Mouse (Mus musculus) heart, postnatal 0 days (tissue): ENCODE measurements around the gene Map4k4. TPM values are rescaled to one million over a fixed set of nuclear protein-coding genes. Genes with fewer than 3 reads are reported as not detected.

Experiments
- ATAC-seq: fragments of 200-750 bp; cut with Nextera tagmentation; 2 replicates; pipeline ENCODE4 v1.8.0; 2017; ENCODE audit warnings: low read depth, moderate number of reproducible peaks, moderate library complexity; ENCODE audit not compliant: insufficient read depth
- DNase-seq: peaks from one replicate; pipeline ENCODE4 v3.0.0-alpha.2; 2016; ENCODE audit warnings: low spot score
- H3K27ac ChIP-seq: fragments of 300-500 bp; sonication (generic); 2 replicates; pipeline ENCODE4 v1.5.1; 2014; ENCODE audit warnings: low read depth, mild to moderate bottlenecking
- H3K27me3 ChIP-seq: fragments of 300-500 bp; sonication (generic); 2 replicates; pipeline ENCODE4 v1.6.1; 2014; ENCODE audit warnings: low read length, mixed read lengths; ENCODE audit not compliant: control insufficient read depth, insufficient read depth
- H3K36me3 ChIP-seq: fragments of 300-500 bp; sonication (generic); replicated peaks from 2 replicates; pipeline ENCODE4 v1.6.1; 2014; ENCODE audit warnings: low read length, mixed read lengths; ENCODE audit not compliant: control insufficient read depth, insufficient read depth
- H3K4me1 ChIP-seq: fragments of 300-500 bp; sonication (generic); 2 replicates; pipeline ENCODE4 v1.6.1; 2014; ENCODE audit warnings: antibody characterized with exemption; ENCODE audit not compliant: control insufficient read depth, insufficient read depth
- H3K4me2 ChIP-seq: fragments of 300-500 bp; sonication (generic); 2 replicates; pipeline ENCODE4 v1.6.1; 2014; ENCODE audit warnings: low read depth, mild to moderate bottlenecking, low read length, moderate library complexity
- H3K4me3 ChIP-seq: fragments of 300-500 bp; sonication (generic); 2 replicates; pipeline ENCODE4 v1.5.1; 2014; ENCODE audit warnings: low read depth, low read length
- H3K9ac ChIP-seq: fragments of 300-500 bp; sonication (generic); replicated peaks from 2 replicates; pipeline ENCODE4 v1.6.1; 2014; ENCODE audit warnings: low read depth, low read length, mixed read lengths
- H3K9me3 ChIP-seq: fragments of 300-500 bp; sonication (generic); replicated peaks from 2 replicates; pipeline ENCODE4 v1.6.1; 2016; ENCODE audit warnings: low read length; ENCODE audit not compliant: control insufficient read depth
- CTCF ChIP-seq: IDR thresholded peaks from 2 replicates; pipeline ENCODE4 v1.5.1; 2016; ENCODE audit warnings: antibody characterized with exemption, control low read depth, low read depth
- EP300 ChIP-seq: IDR thresholded peaks from 2 replicates; pipeline ENCODE4 v1.6.1; 2016; ENCODE audit warnings: antibody characterized with exemption, low read depth
- WGBS: fragments of 180-500 bp; shearing (Covaris S2); extraction: QIAGEN DNeasy Blood & Tissue Kit; methylation state at CpG from one replicate; pipeline ENCODE4 v1.1.7; 2014; 5-methylcytosine and 5-hydroxymethylcytosine counted together
- polyA plus RNA-seq: library from polyadenylated mRNA; unstranded; fragments of >200 nt; fragmentation: Nextera tagmentation; extraction: Ambion mirVana; gene quantifications from 2 replicates; pipeline ENCODE4 v1.2.1, GENCODE M21; 2015
- total RNA-seq: library from RNA; depleted of rRNA; stranded (reverse); fragments of >200 nt; gene quantifications from 2 replicates; pipeline ENCODE4 v1.2.3, GENCODE M21; 2014; ENCODE audit warnings: low replicate concordance

Map4k4 gene
- total and polyA plus RNA-seq, 2 experiments from 2014 or later, result 17.4 to 129 TPM

DNA sequence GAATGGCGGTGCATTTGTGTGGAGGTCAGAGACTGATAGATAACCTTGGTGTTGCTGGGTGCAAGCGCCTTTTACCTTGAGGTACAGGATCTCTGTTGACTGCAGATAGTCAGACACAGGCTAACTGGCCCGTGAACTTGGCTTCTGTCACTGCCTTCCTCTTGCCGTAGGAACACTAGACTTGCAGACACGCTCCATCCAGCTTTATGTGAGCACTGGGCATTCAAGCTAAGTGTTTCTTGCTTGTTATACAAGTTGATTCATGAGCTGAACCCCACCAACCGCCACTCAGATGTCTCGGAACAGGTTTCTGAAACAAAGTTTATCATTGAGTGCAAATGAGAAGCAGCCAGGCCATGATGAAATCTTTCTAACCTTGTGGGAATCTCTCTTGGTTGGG, 57.3 kb downstream of the Map4k4 start:
- H3K9ac ChIP-seq, result no peak overlapping the region
- peak overlapping the region; percentile 16; the same call in 1 of the 2 replicates for H3K27ac ChIP-seq
- H3K27me3 ChIP-seq, result no peaks in the 10 kb centered on the region
- H3K36me3 ChIP-seq, result peaks cover 5% of the 10 kb centered on the region; the same call in 1 of the 2 replicates
- TF ChIP-seq EP300, result no peak
- TF ChIP-seq CTCF, result no peak
- no peaks in the 10 kb centered on the region for H3K9me3 ChIP-seq
- no peak for ATAC-seq
- no peak for DNase-seq
- H3K4me2 ChIP-seq, result no peak overlapping the region
- peaks cover 42% of the 10 kb centered on the region for H3K4me1 ChIP-seq
- H3K4me3 ChIP-seq, result no peak overlapping the region
- WGBS, result 49% methylated on average over 7 of the region's 7 CpGs

DNA sequence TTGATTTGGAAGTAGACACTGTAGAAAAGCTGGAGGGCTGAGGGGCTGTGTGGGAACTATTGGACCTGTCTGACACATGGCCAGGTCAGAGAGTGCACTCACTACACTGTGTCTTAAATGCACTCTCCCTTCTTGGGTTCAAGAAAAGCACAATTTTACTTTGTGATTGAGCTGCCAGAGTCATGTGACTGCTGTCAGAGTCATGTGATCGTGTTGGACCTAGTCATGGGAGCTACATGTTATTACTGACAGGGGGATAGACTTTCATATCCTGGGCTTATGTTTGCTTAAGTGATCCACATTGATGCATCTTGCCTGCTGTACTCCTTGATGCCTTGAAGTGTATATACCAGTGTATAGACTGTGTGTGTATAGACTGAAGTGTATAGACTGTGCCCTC, 59.9 kb downstream of the Map4k4 start:
- DNase-seq (no peak), ATAC-seq (no peak)
- TF ChIP-seq EP300, result no peak
- no peak for TF ChIP-seq CTCF
- H3K27ac ChIP-seq, result no peak overlapping the region
- H3K4me3 ChIP-seq, result no peak overlapping the region
- H3K4me1 ChIP-seq, result peaks cover 38% of the 10 kb centered on the region
- no peak overlapping the region for H3K4me2 ChIP-seq
- H3K36me3 ChIP-seq, result peaks cover 14% of the 10 kb centered on the region
- 83% methylated on average over 1 of the region's 1 CpGs for WGBS
- H3K9me3 ChIP-seq, result no peaks in the 10 kb centered on the region
- no peaks in the 10 kb centered on the region for H3K27me3 ChIP-seq
- no peak overlapping the region for H3K9ac ChIP-seq

DNA sequence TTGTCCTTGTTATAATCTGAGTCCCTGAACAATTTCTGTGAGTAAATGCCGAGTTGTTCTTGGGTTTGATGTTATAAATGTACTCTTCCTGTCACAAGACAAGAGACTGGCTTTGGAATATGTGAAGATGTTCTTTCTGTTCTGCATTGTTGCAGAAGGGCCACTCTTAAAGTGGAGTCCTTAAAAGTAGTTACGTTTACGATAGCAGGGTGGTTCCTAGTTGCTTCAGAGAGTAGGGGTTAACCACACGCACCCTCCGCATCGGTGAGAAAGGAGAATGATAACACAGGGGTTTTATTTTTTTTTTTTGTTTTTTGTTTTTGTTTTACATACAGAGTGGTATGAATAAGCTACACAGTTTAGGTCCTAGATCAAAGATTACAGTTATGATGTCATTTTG, 60.4 kb downstream of the Map4k4 start:
- H3K9me3 ChIP-seq, result no peaks in the 10 kb centered on the region
- H3K4me3 ChIP-seq, result no peak overlapping the region
- H3K4me1 ChIP-seq, result peaks cover 38% of the 10 kb centered on the region
- TF ChIP-seq CTCF, result no peak
- no peak for TF ChIP-seq EP300
- ATAC-seq, result no peak
- no peak overlapping the region for H3K9ac ChIP-seq
- H3K27ac ChIP-seq, result no peak overlapping the region
- WGBS, result 70% methylated on average over 6 of the region's 6 CpGs
- DNase-seq, result no peak
- H3K27me3 ChIP-seq, result no peaks in the 10 kb centered on the region
- no peak overlapping the region for H3K4me2 ChIP-seq
- H3K36me3 ChIP-seq, result peaks cover 14% of the 10 kb centered on the region

DNA sequence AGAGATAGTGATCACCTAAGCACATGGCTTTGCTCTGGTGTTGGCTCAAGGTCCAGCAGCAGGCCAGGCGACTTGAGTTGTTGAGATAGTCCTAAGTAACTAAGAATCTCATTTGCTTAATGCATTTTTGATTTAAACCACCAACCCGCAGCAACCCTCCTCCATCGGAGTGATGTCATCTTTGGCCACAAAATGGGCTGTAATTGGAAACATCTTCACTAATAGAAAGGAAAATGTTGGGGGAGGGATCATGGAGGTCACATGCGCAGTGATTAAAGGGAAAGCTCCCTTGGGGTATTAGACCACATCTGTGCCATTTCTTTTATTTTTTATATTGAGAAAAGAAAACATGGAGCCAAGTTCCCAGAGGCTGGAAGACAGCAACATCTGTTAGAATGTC, 61.6 kb downstream of the Map4k4 start:
- ATAC-seq (no peak), DNase-seq (no peak)
- no peak for TF ChIP-seq EP300
- TF ChIP-seq CTCF, result no peak
- no peaks in the 10 kb centered on the region for H3K9me3 ChIP-seq
- H3K4me1 ChIP-seq, result peaks cover 38% of the 10 kb centered on the region
- H3K27ac ChIP-seq, result no peak overlapping the region
- H3K27me3 ChIP-seq, result no peaks in the 10 kb centered on the region
- H3K4me2 ChIP-seq, result no peak overlapping the region
- WGBS, result 76% methylated on average over 4 of the region's 4 CpGs
- no peak overlapping the region for H3K9ac ChIP-seq
- H3K4me3 ChIP-seq, result no peak overlapping the region
- peaks cover 14% of the 10 kb centered on the region for H3K36me3 ChIP-seq

DNA sequence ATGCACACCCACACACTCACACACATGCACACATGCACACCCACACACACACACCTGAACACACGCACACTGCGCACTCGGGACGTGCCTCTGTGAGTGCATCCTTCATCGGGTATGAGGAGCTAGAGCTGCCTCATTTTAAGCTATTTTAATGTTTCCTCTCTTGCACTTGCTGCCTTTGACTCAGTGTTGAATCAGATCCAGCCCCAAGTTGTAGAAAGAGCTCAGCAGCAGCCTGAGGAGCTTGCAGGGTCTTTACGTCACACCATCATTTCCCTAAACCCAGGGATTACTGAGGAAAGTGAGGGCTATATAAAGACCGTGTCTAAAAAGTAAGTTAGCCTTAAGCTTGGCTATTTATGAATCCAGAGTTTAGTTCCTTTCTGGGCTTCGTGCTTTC, 62.1 kb downstream of the Map4k4 start:
- H3K4me2 ChIP-seq, result no peak overlapping the region
- no peak overlapping the region for H3K9ac ChIP-seq
- no peak overlapping the region for H3K27ac ChIP-seq
- no peak for TF ChIP-seq CTCF
- no peaks in the 10 kb centered on the region for H3K27me3 ChIP-seq
- 79% methylated on average over 8 of the region's 8 CpGs for WGBS
- H3K4me1 ChIP-seq, result peaks cover 33% of the 10 kb centered on the region
- DNase-seq (no peak), ATAC-seq (no peak)
- no peak overlapping the region for H3K4me3 ChIP-seq
- H3K36me3 ChIP-seq, result peaks cover 14% of the 10 kb centered on the region
- H3K9me3 ChIP-seq, result no peaks in the 10 kb centered on the region

DNA sequence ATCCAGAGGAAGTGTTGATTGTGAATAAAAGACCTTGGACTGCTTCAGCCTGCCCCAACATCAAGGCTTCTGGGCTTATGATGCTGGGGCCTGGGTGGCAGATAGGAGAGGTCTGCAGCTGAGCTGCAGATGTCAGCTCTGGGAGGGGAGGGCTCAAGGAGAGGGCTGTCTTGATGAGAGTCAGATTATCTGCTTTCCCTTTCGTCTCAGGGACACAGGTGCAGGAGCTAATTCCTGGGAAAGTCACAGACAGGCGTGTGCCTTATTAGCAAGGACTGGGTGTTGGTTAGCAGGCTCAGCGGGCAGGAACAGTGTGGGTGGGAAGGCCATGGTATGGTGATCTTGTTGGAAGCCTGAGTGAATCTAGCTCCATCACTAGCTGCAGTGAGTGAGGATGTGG, 63.1 kb downstream of the Map4k4 start:
- H3K4me2 ChIP-seq, result no peak overlapping the region
- 84% methylated on average over 3 of the region's 3 CpGs for WGBS
- H3K4me1 ChIP-seq, result peaks cover 31% of the 10 kb centered on the region
- no peaks in the 10 kb centered on the region for H3K27me3 ChIP-seq
- peaks cover 17% of the 10 kb centered on the region for H3K36me3 ChIP-seq
- TF ChIP-seq CTCF, result no peak
- no peak for TF ChIP-seq EP300
- ATAC-seq (no peak), DNase-seq (no peak)
- no peak overlapping the region for H3K27ac ChIP-seq
- no peak overlapping the region for H3K9ac ChIP-seq
- H3K4me3 ChIP-seq, result no peak overlapping the region
- no peaks in the 10 kb centered on the region for H3K9me3 ChIP-seq
